ENCODE assay signal across 8 mouse cellular contexts in genomic region chr7:44468644-44469285, GRCm38 (mm10). TPM values are rescaled to one million over a fixed set of nuclear protein-coding genes. Genes with fewer than 3 reads are reported as not detected.
A peak's percentile ranks its signal among the peaks of the same experiment; 100 is the strongest.
DNase-seq lines count a peak whose midpoint lies in the region; ATAC-seq and TF ChIP-seq lines count a peak whose summit lies in the region.

No protein-coding gene starts in this region.

- WGBS in cerebellum, adult 2 months = 13% methylated on average over 15 of the region's 15 CpGs
- WGBS in hindbrain, postnatal 0 days = 39% methylated on average over 15 of the region's 15 CpGs
- WGBS in midbrain, postnatal 0 days = 46% methylated on average over 15 of the region's 15 CpGs

- peaks cover under 1% of the 10 kb centered on the region; the same call in 1 of the 2 replicates for H3K36me3 ChIP-seq in hindbrain, postnatal 0 days (ENCODE audit: insufficient read depth, low read length)
- H3K36me3 ChIP-seq in midbrain, postnatal 0 days (ENCODE audit: insufficient read depth, low read length) = peaks cover 8% of the 10 kb centered on the region; the same call in 1 of the 2 replicates

- H3K27me3 ChIP-seq in cerebellum, adult 2 months (ENCODE audit: control insufficient read depth, insufficient read depth, low read length) = no peaks in the 10 kb centered on the region
- H3K27me3 ChIP-seq in hindbrain, postnatal 0 days (ENCODE audit: insufficient read depth, low read length) = no peaks in the 10 kb centered on the region
- H3K27me3 ChIP-seq in midbrain, postnatal 0 days (ENCODE audit: insufficient read depth, low read length) = no peaks in the 10 kb centered on the region

- intact Hi-C loops in left cerebral cortex, postnatal 4 days (cut with DNase I) = no loop called here

- DNase-seq in cerebellum, adult 2 months = peak in 1 of 2 experiments; percentile 54
- no peak for DNase-seq in cerebellum, adult 9-10 months
- peak; percentile 48 for DNase-seq in spleen, adult 12 weeks (ENCODE audit: low spot score)
- DNase-seq in spleen, adult 18-20 months = no peak
- peak; percentile 5 for DNase-seq in hindbrain, postnatal 0 days (ENCODE audit: low spot score)
- DNase-seq in midbrain, postnatal 0 days (ENCODE audit: low spot score) = no peak
- DNase-seq in left cerebral cortex, postnatal 4 days = no peak
- DNase-seq in kidney, postnatal 10 days = no peak

- H3K9me3 ChIP-seq in hindbrain, postnatal 0 days (ENCODE audit: low read length) = no peaks in the 10 kb centered on the region
- H3K9me3 ChIP-seq in midbrain, postnatal 0 days (ENCODE audit: low read length) = no peaks in the 10 kb centered on the region

- TF ChIP-seq POLR2A in cerebellum, adult 2 months (IDR thresholded peaks at IDR 0.05; ENCODE audit: borderline replicate concordance, insufficient read depth, low read length) = no peak

- H3K9ac ChIP-seq in hindbrain, postnatal 0 days (replicated peaks; ENCODE audit: low read length) = peak overlapping the region; percentile 67
- peak overlapping the region; percentile 66 for H3K9ac ChIP-seq in midbrain, postnatal 0 days (replicated peaks; ENCODE audit: low read length, poor library complexity, severe bottlenecking)

- peak overlapping the region; percentile 32 for H3K27ac ChIP-seq in cerebellum, adult 2 months (ENCODE audit: insufficient read depth, low read length)
- peak overlapping the region; percentile 89 for H3K27ac ChIP-seq in hindbrain, postnatal 0 days
- H3K27ac ChIP-seq in midbrain, postnatal 0 days (ENCODE audit: low read depth, low read length) = peak overlapping the region; percentile 91

- H3K4me1 ChIP-seq in cerebellum, adult 2 months (ENCODE audit: control insufficient read depth, insufficient read depth, low read length) = peaks cover 49% of the 10 kb centered on the region
- peaks cover 31% of the 10 kb centered on the region for H3K4me1 ChIP-seq in hindbrain, postnatal 0 days (ENCODE audit: insufficient read depth, low read length)
- H3K4me1 ChIP-seq in midbrain, postnatal 0 days (ENCODE audit: insufficient read depth, low read length) = peaks cover 26% of the 10 kb centered on the region

- ATAC-seq in hindbrain, postnatal 0 days = no peak
- no peak for ATAC-seq in midbrain, postnatal 0 days (ENCODE audit: low FRiP score)

- no peak for TF ChIP-seq CTCF in cerebellum, adult 2 months (IDR thresholded peaks at IDR 0.05; ENCODE audit: borderline replicate concordance, insufficient read depth, low read depth, low read length)
- TF ChIP-seq CTCF in hindbrain, postnatal 0 days (IDR thresholded peaks at IDR 0.05; ENCODE audit: low read depth) = no peak
- no peak for TF ChIP-seq CTCF in midbrain, postnatal 0 days (IDR thresholded peaks at IDR 0.05)

- peak overlapping the region; percentile 60 for H3K4me2 ChIP-seq in hindbrain, postnatal 0 days (ENCODE audit: low read depth, low read length)
- peak overlapping the region; percentile 69 for H3K4me2 ChIP-seq in midbrain, postnatal 0 days (ENCODE audit: low read depth, low read length, poor library complexity, severe bottlenecking)

- peak overlapping the region; percentile 69 for H3K4me3 ChIP-seq in cerebellum, adult 2 months (replicated peaks; ENCODE audit: insufficient read depth, low read depth, low read length)
- peak overlapping the region; percentile 55 for H3K4me3 ChIP-seq in hindbrain, postnatal 0 days (ENCODE audit: low read length)
- H3K4me3 ChIP-seq in midbrain, postnatal 0 days (ENCODE audit: low read depth, low read length) = peak overlapping the region; percentile 46

RNA-seq across cellular contexts. Expression of gene Josd2, which starts 1.0 kb away (rescaled TPM):
- 273 and 294 TPM in 2 replicates for polyA plus RNA-seq in cerebellum, adult 2 months (2012; rRNA removed)
- total RNA-seq in hindbrain, postnatal 0 days (2014; rRNA removed) = 32.7 and 44.5 TPM in 2 replicates
- polyA plus RNA-seq in hindbrain, postnatal 0 days (2015; fragmentation: Nextera tagmentation; extraction: Ambion mirVana) = 28.3 and 32.7 TPM in 2 replicates
- total RNA-seq in midbrain, postnatal 0 days (2014; rRNA removed) = 25.5 and 38.5 TPM in 2 replicates
- 22.7 and 25.4 TPM in 2 replicates for polyA plus RNA-seq in midbrain, postnatal 0 days (2015; fragmentation: Nextera tagmentation; extraction: Ambion mirVana)
- 10 to 100 TPM; 31.9 to 32.6 TPM for total RNA-seq in left cerebral cortex, postnatal 4 days (2021)

RNA-seq across cellular contexts. Expression of gene Aspdh, which starts 3.6 kb away (rescaled TPM):
- 9.3 and 10.2 TPM in 2 replicates for polyA plus RNA-seq in cerebellum, adult 2 months (2012; rRNA removed)
- total RNA-seq in hindbrain, postnatal 0 days (2014; rRNA removed) = 10.2 and 15.5 TPM in 2 replicates
- 3.1 and 3.8 TPM in 2 replicates for polyA plus RNA-seq in hindbrain, postnatal 0 days (2015; fragmentation: Nextera tagmentation; extraction: Ambion mirVana)
- total RNA-seq in midbrain, postnatal 0 days (2014; rRNA removed) = 7.1 and 11.8 TPM in 2 replicates
- polyA plus RNA-seq in midbrain, postnatal 0 days (2015; fragmentation: Nextera tagmentation; extraction: Ambion mirVana) = 2.1 and 3.7 TPM in 2 replicates
- 10 to 100 TPM; 20.5 to 24.5 TPM for total RNA-seq in left cerebral cortex, postnatal 4 days (2021)

RNA-seq across cellular contexts. Expression of gene Emc10, which starts 27.6 kb away (rescaled TPM):
- polyA plus RNA-seq in cerebellum, adult 2 months (2012; rRNA removed) = 302 and 309 TPM in 2 replicates
- total RNA-seq in hindbrain, postnatal 0 days (2014; rRNA removed) = 311 and 319 TPM in 2 replicates
- polyA plus RNA-seq in hindbrain, postnatal 0 days (2015; fragmentation: Nextera tagmentation; extraction: Ambion mirVana) = 138 and 152 TPM in 2 replicates
- total RNA-seq in midbrain, postnatal 0 days (2014; rRNA removed) = 247 and 273 TPM in 2 replicates
- polyA plus RNA-seq in midbrain, postnatal 0 days (2015; fragmentation: Nextera tagmentation; extraction: Ambion mirVana) = 150 and 154 TPM in 2 replicates
- total RNA-seq in left cerebral cortex, postnatal 4 days (2021) = 100 to 1,000 TPM; 146 to 150 TPM

RNA-seq across cellular contexts. Expression of gene Fam71e1, which starts 27.6 kb away (rescaled TPM):
- 32.6 and 34.0 TPM in 2 replicates for polyA plus RNA-seq in cerebellum, adult 2 months (2012; rRNA removed)
- total RNA-seq in hindbrain, postnatal 0 days (2014; rRNA removed) = 19.7 and 19.8 TPM in 2 replicates
- 26.7 and 31.9 TPM in 2 replicates for polyA plus RNA-seq in hindbrain, postnatal 0 days (2015; fragmentation: Nextera tagmentation; extraction: Ambion mirVana)
- 18.5 and 19.3 TPM in 2 replicates for total RNA-seq in midbrain, postnatal 0 days (2014; rRNA removed)
- polyA plus RNA-seq in midbrain, postnatal 0 days (2015; fragmentation: Nextera tagmentation; extraction: Ambion mirVana) = 23.8 and 27.7 TPM in 2 replicates
- 10 to 100 TPM; 23.8 to 27.3 TPM for total RNA-seq in left cerebral cortex, postnatal 4 days (2021)

RNA-seq across cellular contexts. Expression of gene Lrrc4b, which starts 39.9 kb away (rescaled TPM):
- polyA plus RNA-seq in cerebellum, adult 2 months (2012; rRNA removed) = 190 and 214 TPM in 2 replicates
- 562 and 663 TPM in 2 replicates for total RNA-seq in hindbrain, postnatal 0 days (2014; rRNA removed)
- polyA plus RNA-seq in hindbrain, postnatal 0 days (2015; fragmentation: Nextera tagmentation; extraction: Ambion mirVana) = 19.6 and 22.7 TPM in 2 replicates
- 589 and 657 TPM in 2 replicates for total RNA-seq in midbrain, postnatal 0 days (2014; rRNA removed)
- 24.2 and 26.9 TPM in 2 replicates for polyA plus RNA-seq in midbrain, postnatal 0 days (2015; fragmentation: Nextera tagmentation; extraction: Ambion mirVana)
- 100 to 1,000 TPM; 357 to 379 TPM for total RNA-seq in left cerebral cortex, postnatal 4 days (2021)

Comparison
In these comparisons a context has a peak if more than half of its experiments do, and no peak if none do; other contexts are left out.
1. DNase-seq: peak in spleen, adult 12 weeks (single experiment) and hindbrain, postnatal 0 days (single experiment); none in cerebellum, adult 9-10 months (single experiment), spleen, adult 18-20 months (0 of 2), midbrain, postnatal 0 days (single experiment), left cerebral cortex, postnatal 4 days (single experiment) and kidney, postnatal 10 days (single experiment).
2. H3K27ac ChIP-seq: peak in every context shown above with its lines; median percentile 91 in midbrain, postnatal 0 days; 89 in hindbrain, postnatal 0 days; 32 in cerebellum, adult 2 months.
3. Peak in every context shown above with its lines, with median percentiles within 50 percentile points of each other: H3K4me3 ChIP-seq.